Mouse (Mus musculus) forebrain, embryonic 11.5 days (tissue): ENCODE data around the gene Dgke. TPM values are rescaled to one million over a fixed set of nuclear protein-coding genes. Genes with fewer than 3 reads are reported as not detected.

ENCODE experiments used
- ATAC-seq: fragments of 200-750 bp; cut with Nextera tagmentation; replicated peaks from 2 replicates; pipeline ENCODE4 v1.8.0; 2017; ENCODE audit warnings: moderate TSS enrichment; ENCODE audit not compliant: low FRiP score
- DNase-seq: peaks from one replicate; pipeline ENCODE4 v3.0.0-alpha.2; 2017; ENCODE audit warnings: low spot score
- H3K27ac ChIP-seq: fragments of 300-500 bp; sonication (generic); 2 replicates; pipeline ENCODE4 v1.5.1; 2014; ENCODE audit warnings: low read depth, low read length
- H3K27me3 ChIP-seq: fragments of 300-500 bp; sonication (generic); 2 replicates; pipeline ENCODE4 v1.6.1; 2014; ENCODE audit warnings: mild to moderate bottlenecking, low read length, mixed read lengths; ENCODE audit not compliant: control insufficient read depth, insufficient read depth
- H3K36me3 ChIP-seq: fragments of 300-500 bp; sonication (generic); 2 replicates; pipeline ENCODE4 v1.6.1; 2014; ENCODE audit warnings: mild to moderate bottlenecking, low read length, moderate library complexity, mixed read lengths; ENCODE audit not compliant: control insufficient read depth, insufficient read depth
- H3K4me1 ChIP-seq: fragments of 300-500 bp; sonication (generic); replicated peaks from 2 replicates; pipeline ENCODE4 v1.6.1; 2014; ENCODE audit warnings: low read length, mixed read lengths; ENCODE audit not compliant: control insufficient read depth, insufficient read depth
- H3K4me2 ChIP-seq: fragments of 300-500 bp; sonication (generic); 2 replicates; pipeline ENCODE4 v1.6.1; 2014; ENCODE audit warnings: low read depth, mild to moderate bottlenecking, low read length, moderate library complexity, mixed read lengths; ENCODE audit not compliant: severe bottlenecking
- H3K4me3 ChIP-seq: fragments of 300-500 bp; sonication (generic); 2 replicates; pipeline ENCODE4 v1.5.1; 2014; ENCODE audit warnings: low read depth, low read length
- H3K9ac ChIP-seq: fragments of 300-500 bp; sonication (generic); 2 replicates; pipeline ENCODE4 v1.6.1; 2014; ENCODE audit warnings: low read length
- H3K9me3 ChIP-seq: fragments of 300-500 bp; sonication (generic); 2 replicates; pipeline ENCODE4 v1.6.1; 2016; ENCODE audit warnings: low read length, mixed read lengths; ENCODE audit not compliant: control insufficient read depth
- WGBS: fragments of 180-500 bp; shearing (Covaris S2); extraction: QIAGEN DNeasy Blood & Tissue Kit; methylation state at CpG from one replicate; pipeline ENCODE4 v1.1.7; 2014; 5-methylcytosine and 5-hydroxymethylcytosine counted together
- polyA plus RNA-seq: library from polyadenylated mRNA; unstranded; fragments of >200 nt; fragmentation: Nextera tagmentation; extraction: Ambion mirVana; gene quantifications from 2 replicates; pipeline ENCODE4 v1.2.1, GENCODE M21; 2014

Dgke gene
- polyA plus RNA-seq, 1 experiment from 2014 or later = 4.8 TPM

DNA sequence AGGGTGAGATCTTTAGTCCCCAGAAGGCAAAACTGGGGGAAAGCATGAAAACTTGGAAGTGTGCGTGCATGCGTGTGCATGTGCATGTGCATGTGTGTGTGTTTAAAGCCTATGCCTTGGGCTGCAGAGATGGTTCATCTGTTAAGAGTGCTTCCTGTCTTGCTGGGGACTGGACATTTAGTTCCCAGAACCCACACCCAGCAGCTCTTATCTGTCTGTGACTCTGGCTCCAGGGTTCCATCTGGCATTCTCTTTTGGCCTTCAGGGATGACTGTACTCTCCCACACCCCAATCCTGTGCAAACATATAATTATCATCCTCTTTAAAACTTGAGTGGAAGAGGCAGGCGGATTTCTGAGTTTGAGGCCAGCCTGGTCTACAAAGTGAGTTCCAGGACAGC, 40.5 kb downstream of the Dgke start:
- Histone ChIP-seq H3K27ac (no peak overlapping the region), H3K36me3 (no peaks in the 10 kb centered on the region), H3K9me3 (no peaks in the 10 kb centered on the region), H3K4me2 (no peak overlapping the region), H3K27me3 (no peaks in the 10 kb centered on the region), H3K4me3 (no peak overlapping the region), H3K9ac (no peak overlapping the region), H3K4me1 (no peaks in the 10 kb centered on the region)
- ATAC-seq = no peak
- no peak for DNase-seq
- WGBS = 95% methylated on average over 3 of the region's 3 CpGs

DNA sequence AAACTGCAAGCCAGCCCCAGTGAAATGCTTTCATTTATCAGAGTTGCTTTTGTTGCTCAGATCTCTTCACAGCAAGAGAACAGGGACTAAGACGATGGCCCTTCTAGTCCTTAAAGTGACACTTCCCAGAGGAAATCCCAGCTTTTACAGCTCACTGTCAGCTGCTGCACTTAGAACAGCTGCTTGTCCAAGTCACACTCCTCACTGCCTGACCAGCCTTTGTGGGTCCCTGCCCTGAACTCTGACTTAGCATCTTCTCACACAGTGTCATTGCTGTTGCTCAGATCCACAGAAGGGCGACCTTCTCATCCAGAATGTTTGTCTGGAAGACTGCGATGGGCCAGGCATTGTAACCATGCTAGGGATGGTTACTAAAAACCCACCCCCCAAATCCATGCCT, 41.0 kb downstream of the Dgke start:
- 90% methylated on average over 3 of the region's 3 CpGs for WGBS
- H3K4me2 ChIP-seq = no peak overlapping the region
- ATAC-seq = no peak

DNA sequence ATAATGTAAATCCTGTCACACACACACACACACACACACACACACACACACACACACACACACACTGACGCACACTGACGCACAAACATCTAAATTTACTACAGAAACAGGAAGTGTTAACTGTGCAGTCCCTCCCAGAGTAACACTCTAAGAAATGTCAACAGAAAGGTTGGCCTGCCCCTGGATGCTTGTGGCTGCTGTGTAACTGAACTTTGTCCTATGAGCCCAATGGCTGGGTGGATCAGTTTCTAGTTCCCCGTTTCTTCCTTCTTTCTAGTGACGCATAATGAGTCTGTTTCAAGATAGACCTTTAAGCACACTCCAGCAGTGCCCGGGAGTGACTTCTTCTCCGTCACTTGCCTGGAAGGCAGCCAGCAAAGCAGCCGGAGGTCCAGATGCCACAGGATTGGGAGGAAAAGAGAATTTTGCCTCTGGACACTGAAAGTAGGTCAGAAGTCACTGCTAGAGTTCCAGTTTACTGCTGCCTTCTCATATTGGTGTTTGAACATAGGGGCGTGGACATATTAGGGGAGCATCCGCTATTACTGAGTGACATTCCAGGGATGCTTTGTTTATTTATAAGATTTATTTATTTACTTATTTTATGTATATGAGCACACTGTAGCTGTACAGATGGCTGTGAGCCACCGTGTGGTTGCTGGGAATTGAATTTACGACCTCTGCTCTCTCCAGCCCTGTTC, 42.3 kb downstream of the Dgke start:
- no peak overlapping the region for H3K27ac ChIP-seq
- H3K27me3 ChIP-seq = no peaks in the 10 kb centered on the region
- H3K9me3 ChIP-seq = no peaks in the 10 kb centered on the region
- H3K9ac ChIP-seq = no peak overlapping the region
- no peak overlapping the region for H3K4me3 ChIP-seq
- no peak for ATAC-seq
- H3K36me3 ChIP-seq = no peaks in the 10 kb centered on the region
- H3K4me1 ChIP-seq = no peaks in the 10 kb centered on the region
- DNase-seq = no peak
- H3K4me2 ChIP-seq = no peak overlapping the region
- WGBS = 81% methylated on average over 11 of the region's 11 CpGs

More for the DNA sequence above, 41.0 kb downstream of the Dgke start:
- Histone ChIP-seq H3K9me3 (no peaks in the 10 kb centered on the region), H3K27ac (no peak overlapping the region), H3K27me3 (no peaks in the 10 kb centered on the region), H3K4me1 (no peaks in the 10 kb centered on the region), H3K36me3 (no peaks in the 10 kb centered on the region), H3K4me3 (no peak overlapping the region), H3K9ac (no peak overlapping the region)
- no peak for DNase-seq

DNA sequence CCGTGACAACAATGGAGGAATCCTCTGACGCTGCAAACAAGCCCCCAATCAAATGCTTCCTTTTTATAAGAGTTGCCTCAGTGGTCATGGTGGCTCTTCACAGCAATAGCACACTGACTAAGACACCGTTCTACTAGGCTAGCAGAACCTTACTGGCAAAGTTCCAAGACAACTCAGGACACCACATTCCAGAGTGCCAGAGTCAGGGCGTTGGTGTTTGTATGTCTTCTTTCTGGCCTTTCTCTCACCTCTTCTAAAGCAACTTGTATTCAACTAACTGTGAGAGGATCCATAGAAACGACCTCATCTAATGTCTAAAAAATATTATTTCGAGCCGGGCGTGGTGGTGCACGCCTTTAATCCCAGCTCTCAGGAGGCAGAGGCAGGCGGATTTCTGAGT, 43.2 kb downstream of the Dgke start:
- Histone ChIP-seq H3K4me2 (no peak overlapping the region), H3K4me3 (no peak overlapping the region), H3K4me1 (no peaks in the 10 kb centered on the region), H3K27me3 (no peaks in the 10 kb centered on the region), H3K9me3 (no peaks in the 10 kb centered on the region), H3K27ac (no peak overlapping the region), H3K36me3 (no peaks in the 10 kb centered on the region), H3K9ac (no peak overlapping the region)
- no peak for DNase-seq
- no peak for ATAC-seq
- WGBS = 77% methylated on average over 10 of the region's 10 CpGs

DNA sequence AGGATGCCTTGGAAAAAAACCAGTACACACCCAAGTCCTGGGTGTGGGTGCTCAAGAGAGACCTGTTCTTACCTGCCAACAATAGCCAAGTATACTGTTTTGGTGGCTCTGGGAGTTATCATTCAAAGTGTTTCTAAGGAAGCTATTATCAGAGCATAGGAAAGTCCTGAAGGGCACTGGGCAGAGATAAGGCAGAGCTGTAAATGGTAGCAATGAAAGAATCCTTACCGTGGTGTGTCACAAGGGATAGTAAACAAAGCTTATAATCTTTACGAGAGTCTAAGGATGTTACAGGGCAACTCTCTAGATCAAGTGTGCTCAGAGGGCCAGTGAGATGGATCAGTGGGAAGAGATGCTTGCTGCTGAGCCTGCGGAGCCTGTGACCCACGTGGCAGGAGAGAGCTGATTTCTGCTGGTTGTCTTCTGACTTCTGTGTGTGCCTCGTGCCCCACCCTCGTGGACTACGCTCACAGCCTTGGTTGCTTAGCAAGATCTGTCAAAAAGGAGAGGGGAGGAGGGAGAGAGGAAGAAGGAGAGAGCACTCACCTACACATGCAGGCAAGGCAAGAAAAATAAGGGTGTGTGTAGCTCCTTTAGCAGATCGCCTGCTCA, 44.4 kb downstream of the Dgke start:
- H3K27me3 ChIP-seq = no peaks in the 10 kb centered on the region
- no peak overlapping the region for H3K4me2 ChIP-seq
- H3K27ac ChIP-seq = no peak overlapping the region
- no peak overlapping the region for H3K4me3 ChIP-seq
- no peak for DNase-seq
- H3K4me1 ChIP-seq = no peaks in the 10 kb centered on the region
- no peaks in the 10 kb centered on the region for H3K36me3 ChIP-seq
- H3K9ac ChIP-seq = no peak overlapping the region
- WGBS = 75% methylated on average over 8 of the region's 8 CpGs
- no peaks in the 10 kb centered on the region for H3K9me3 ChIP-seq
- no peak for ATAC-seq

DNA sequence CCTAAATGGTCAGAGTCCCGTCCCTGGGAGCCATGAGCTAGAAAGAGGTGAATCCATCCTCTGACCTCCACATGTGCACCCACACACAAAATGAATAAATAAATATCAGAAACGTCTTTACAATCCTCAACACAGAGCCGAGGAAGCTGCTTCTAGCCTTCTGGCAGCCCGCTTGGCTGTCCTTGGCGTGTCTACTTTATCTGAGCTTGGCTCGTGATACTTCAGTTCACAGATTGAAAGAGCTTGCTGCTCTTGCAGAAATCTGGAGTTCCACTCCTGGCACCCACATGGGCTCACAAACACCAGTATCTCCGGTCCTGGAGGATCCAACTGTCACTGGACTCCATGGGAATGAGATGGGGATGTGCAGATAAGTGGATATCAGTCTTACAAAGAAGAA, 45.0 kb downstream of the Dgke start:
- no peaks in the 10 kb centered on the region for H3K4me1 ChIP-seq
- no peak for DNase-seq
- H3K4me3 ChIP-seq = no peak overlapping the region
- no peaks in the 10 kb centered on the region for H3K27me3 ChIP-seq
- H3K9ac ChIP-seq = no peak overlapping the region
- H3K27ac ChIP-seq = no peak overlapping the region
- no peak overlapping the region for H3K4me2 ChIP-seq
- no peak for ATAC-seq
- 85% methylated on average over 7 of the region's 7 CpGs for WGBS
- H3K9me3 ChIP-seq = no peaks in the 10 kb centered on the region
- H3K36me3 ChIP-seq = no peaks in the 10 kb centered on the region

DNA sequence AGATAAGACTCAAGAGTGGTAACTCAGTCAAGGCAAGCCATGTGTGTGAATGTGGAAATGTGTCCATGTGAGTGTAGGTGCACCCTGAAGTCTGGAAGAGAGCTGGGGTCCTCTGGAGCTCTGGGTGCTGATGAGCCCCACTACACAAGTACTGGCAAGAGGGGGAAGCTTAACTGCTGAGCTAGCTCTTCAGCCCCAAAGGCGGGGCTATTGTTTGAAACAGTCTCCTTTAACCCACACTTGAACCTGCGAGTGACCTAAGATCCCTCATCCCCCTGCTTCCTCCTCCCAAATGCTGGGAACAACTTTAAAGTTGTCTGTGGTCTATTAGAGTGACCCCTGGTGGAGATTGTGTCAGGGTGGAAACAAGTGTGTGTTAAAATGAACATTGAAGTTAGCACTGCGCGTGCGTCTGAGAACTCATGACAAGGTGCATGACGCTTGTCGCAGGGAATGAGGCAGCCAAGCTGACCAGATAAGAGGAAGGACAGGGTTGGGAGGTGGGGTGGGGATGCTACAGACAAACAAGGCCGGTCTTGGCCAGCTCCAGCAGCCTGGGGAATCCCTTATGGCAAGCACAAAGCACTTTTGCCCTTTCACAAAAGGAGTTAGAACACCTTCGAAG, 45.9 kb downstream of the Dgke start:
- Histone ChIP-seq H3K36me3 (no peaks in the 10 kb centered on the region), H3K9me3 (no peaks in the 10 kb centered on the region), H3K4me1 (no peaks in the 10 kb centered on the region), H3K4me3 (no peak overlapping the region), H3K9ac (no peak overlapping the region), H3K27ac (no peak overlapping the region), H3K4me2 (no peak overlapping the region), H3K27me3 (no peaks in the 10 kb centered on the region)
- 72% methylated on average over 9 of the region's 9 CpGs for WGBS
- ATAC-seq (no peak), DNase-seq (no peak)

DNA sequence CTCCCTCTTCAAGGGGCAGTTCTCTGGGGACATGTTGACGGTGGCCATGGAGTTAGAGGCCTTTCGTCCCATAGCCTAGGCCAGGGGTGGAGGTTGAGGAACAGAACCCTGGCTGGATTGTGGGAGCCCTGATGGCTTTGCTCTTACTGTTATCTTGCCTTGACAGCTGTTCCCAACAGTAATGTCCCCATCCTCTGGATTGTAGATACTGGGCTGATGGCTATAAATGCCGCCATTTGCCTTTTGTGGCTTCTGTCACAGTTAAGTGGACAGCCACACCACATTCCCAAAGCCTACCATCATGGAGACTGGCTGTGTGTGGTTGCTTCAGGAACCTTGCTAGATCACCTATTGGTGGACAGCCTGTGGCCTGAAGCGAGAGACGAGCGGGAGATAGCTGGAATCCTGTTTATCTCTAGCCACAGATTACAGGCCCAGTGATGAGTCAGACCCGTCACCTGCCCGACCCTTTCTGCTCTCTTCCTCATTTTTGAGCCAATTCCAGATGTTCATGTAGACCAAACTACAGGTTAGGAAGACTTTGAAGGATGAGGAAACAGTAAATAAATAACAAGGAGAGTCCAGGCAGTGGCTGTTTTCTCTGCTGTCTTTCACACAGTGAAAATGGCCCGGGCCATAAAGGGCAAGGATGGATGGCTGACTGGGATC, 49.0 kb downstream of the Dgke start:
- H3K36me3 ChIP-seq = no peaks in the 10 kb centered on the region
- DNase-seq = no peak
- WGBS = 90% methylated on average over 9 of the region's 9 CpGs

More for the DNA sequence above, 49.0 kb downstream of the Dgke start:
- Histone ChIP-seq H3K27ac (no peak overlapping the region), H3K4me3 (no peak overlapping the region), H3K27me3 (no peaks in the 10 kb centered on the region), H3K9me3 (no peaks in the 10 kb centered on the region), H3K4me1 (no peaks in the 10 kb centered on the region), H3K4me2 (no peak overlapping the region), H3K9ac (no peak overlapping the region)
- ATAC-seq = no peak
